Mouse (Mus musculus) cerebellum, adult 11 months (tissue): ENCODE measurements around the gene Pnrc1.
A peak's percentile ranks its signal among the peaks of the same experiment; 100 is the strongest.

Experiments
- DNase-seq: peaks from one replicate; pipeline ENCODE4 v3.0.0; 2022

The Pnrc1 gene

DNA sequence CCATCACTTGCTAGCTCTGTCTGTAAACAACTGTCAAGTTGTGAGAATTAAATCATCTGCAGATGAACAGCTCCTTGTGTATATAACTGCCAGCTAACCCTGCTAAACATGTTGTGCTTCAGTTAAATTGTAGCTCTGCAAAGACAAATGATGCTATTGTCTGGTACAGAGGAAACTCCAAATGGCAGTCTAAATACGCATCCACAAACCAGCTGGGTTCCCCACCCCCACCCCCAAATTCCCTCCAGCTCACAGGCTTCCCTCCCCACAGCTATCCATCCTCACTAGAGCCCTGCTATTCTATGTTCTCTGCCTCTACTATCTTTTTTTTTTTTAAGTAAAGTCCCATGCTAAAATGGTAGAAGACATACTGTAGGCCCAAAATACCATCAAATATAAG, 68.1 kb downstream of the Pnrc1 start:
- DNase-seq: no peak

DNA sequence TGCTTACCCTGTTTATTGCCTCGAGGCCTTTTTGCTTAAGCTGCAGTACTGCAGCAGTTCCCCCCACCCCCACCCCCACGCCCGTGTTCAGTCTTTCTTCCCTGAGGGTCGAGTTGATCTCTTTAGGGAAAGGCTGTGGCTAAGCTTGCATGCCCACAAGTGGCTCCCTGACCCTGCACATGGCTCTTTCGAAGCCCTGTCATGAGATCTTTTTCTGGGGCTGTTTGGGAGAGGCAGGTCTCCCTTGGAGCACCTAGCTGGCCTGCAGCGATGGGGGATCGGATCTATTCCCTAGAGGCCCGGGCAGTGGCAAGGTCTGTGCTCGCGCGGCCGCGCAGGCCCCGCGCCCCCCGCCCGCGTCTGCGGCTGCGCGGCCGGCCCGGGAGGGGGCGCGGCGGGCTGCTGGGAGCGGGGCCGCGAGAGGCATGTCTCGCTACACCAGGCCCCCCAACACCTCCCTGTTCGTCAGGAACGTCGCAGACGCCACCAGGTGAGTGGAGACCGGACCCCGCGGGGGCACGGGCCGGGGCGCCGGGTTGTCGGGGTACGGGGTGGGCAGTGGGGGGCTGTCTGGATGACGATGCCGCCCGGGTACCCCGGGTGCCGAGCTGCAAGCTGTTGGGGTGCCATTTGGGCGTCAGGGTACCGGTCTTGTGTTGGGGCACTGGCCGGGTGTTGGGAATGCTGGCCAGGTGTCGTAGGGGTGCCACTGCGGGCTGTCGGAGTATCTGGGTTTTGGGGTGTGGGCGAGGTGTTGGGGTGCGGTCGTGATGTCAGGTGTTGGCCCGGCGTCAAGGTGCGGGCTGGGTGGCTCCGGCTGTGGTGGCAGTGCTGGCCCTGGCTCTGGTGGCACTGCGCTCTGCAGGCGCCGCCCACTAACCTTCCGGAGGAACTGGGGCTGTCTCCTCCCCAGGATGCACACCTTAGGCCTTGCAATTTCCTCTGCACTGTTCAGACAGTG, 80.8 kb downstream of the Pnrc1 start, which contains the start of gene Srsf12:
TSS of gene Srsf12 (plus strand) at position 111 of the 961 bp plus-strand sequence.
- peak; percentile 73 for DNase-seq

DNA sequence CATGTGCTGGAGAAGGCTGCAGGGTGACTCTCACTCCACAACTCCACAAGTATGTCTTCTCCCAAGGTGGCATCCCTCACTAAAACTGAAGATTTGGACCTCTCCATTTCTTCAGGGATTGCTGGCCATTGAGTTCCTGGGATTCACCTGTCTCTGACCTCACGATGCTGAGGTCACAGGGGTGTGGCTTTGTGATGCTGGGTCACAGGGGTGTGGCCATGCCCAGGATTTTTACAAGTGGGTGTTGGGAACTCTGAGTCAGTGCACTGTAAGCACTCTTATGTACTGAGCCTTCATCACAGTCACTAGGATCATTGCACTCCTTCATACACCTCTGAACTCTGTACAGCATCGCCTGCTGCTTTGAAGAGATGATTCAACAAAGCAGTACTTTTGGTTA, 82.4 kb downstream of the Pnrc1 start:
- DNase-seq: no peak

DNA sequence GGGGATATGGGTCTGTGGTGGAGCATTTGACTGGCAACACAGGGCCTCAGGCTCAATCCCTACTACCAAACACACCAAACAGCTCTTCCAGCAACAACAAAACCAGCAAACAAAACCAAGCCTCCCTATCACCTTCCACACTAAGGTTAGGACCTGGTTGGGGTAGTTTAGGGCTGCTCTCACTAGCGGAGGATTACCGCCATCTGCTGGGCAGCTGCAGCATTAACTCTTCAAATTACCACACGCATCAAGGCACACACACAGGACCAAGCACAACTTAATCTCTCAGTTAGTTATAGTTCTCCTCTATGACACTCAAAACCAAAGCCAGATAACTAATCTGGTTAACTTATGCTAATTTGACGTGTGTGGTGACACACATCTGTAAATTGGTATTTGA, 85.3 kb downstream of the Pnrc1 start:
- DNase-seq: peak; percentile 55

DNA sequence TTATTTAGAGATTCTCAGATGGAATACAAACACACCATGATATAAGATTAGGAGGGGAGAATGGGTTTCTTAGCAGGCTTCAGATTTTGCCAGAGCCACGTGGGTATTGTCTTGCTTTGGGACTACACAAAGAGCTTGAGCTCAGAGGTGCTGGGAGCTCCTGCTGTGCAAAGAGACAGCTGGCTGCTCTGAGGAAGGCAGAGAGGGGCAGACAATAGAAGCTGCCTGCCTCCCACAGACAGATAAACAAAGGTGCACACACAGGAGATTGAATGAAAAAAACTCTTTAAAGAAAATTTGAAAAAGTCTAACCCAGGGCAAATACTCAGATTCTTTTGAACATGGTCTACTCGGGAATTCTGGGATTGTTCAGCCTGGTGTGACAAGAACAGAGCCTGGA, 91.8 kb downstream of the Pnrc1 start:
- no peak for DNase-seq
